Mouse (Mus musculus) ES-E14 (cell line): ENCODE measurements at regions not wholly inside any gene's neighbourhood (a gene's known extent, or its start where the extent isn't known, plus 50 kb on each side); places are given as distances from the start of the nearest gene placed in this dataset.

Experiments used
- HCFC1 ChIP-seq: IDR thresholded peaks from 2 replicates; pipeline ENCODE4 v1.6.1; 2012; ENCODE audit warnings: low read length, inconsistent platforms, borderline replicate concordance; ENCODE audit not compliant: insufficient read depth
- MAFK ChIP-seq: IDR thresholded peaks from 2 replicates; pipeline ENCODE4 v1.6.1; 2014; ENCODE audit warnings: mild to moderate bottlenecking, low read depth, low read length, inconsistent platforms; ENCODE audit not compliant: insufficient read depth
- ZC3H11A ChIP-seq: IDR thresholded peaks from 2 replicates; pipeline ENCODE4 v1.6.1; 2012; ENCODE audit warnings: low read depth, mild to moderate bottlenecking, inconsistent platforms, low read length, borderline replicate concordance
- ZNF384 ChIP-seq: IDR thresholded peaks from 2 replicates; pipeline ENCODE4 v1.6.1; 2012; ENCODE audit warnings: low read depth, low read length, inconsistent platforms

DNA sequence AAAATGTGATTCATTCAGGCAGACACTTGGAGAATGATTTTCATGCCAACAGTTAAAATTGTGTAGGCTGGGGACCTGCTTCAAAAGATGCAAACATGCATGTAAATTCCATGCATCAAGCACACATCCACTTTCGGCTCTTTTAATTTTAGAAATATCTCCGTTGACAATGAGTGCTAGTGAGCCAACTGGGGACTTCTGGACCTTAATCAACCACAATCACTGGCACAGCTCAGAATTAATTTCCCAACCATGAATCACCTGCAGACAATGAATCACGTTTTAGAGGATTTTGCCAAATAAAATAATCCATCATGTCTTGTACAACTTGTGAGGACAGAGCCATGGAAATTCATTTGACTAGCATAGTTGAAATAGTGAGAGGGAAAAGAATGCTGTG lies 667.8 kb downstream of the Mecom start:
- TF ChIP-seq HCFC1 (no peak), ZNF384 (no peak), ZC3H11A (no peak), MAFK (no peak)
